Mouse (Mus musculus) small intestine, adult 2 months (tissue): ENCODE measurements around the gene Nos1. TPM values are rescaled to one million over a fixed set of nuclear protein-coding genes. Genes with fewer than 3 reads are reported as not detected.

Source experiments
- H3K27ac ChIP-seq: fragments of 200-500 bp; 2 replicates; pipeline ENCODE4 v1.5.1; 2012; ENCODE audit warnings: low read depth, low read length, control low read depth, inconsistent platforms; ENCODE audit not compliant: insufficient read depth
- H3K27me3 ChIP-seq: fragments of 200-500 bp; 2 replicates; pipeline ENCODE4 v1.6.1; 2012; ENCODE audit warnings: mild to moderate bottlenecking, moderate library complexity, low read length, inconsistent platforms; ENCODE audit not compliant: control insufficient read depth, insufficient read depth
- H3K36me3 ChIP-seq: fragments of 200-500 bp; 2 replicates; pipeline ENCODE4 v1.6.1; 2012; ENCODE audit warnings: mild to moderate bottlenecking, low read length, control low read depth, inconsistent platforms; ENCODE audit not compliant: control insufficient read depth, insufficient read depth
- H3K4me1 ChIP-seq: fragments of 200-500 bp; 2 replicates; pipeline ENCODE4 v1.6.1; 2012; ENCODE audit warnings: low read length, inconsistent platforms, mixed read lengths; ENCODE audit not compliant: control insufficient read depth, insufficient read depth, insufficient read length
- H3K4me3 ChIP-seq: fragments of 200-500 bp; 2 replicates; pipeline ENCODE4 v1.5.1; 2012; ENCODE audit warnings: low read depth, mild to moderate bottlenecking, control low read depth, inconsistent platforms, low read length, moderate library complexity
- CTCF ChIP-seq: fragments of 200-500 bp; IDR thresholded peaks from 2 replicates; pipeline ENCODE4 v1.5.1; 2012; ENCODE audit warnings: low read depth, mild to moderate bottlenecking, control low read depth, inconsistent platforms, low read length, moderate library complexity, mixed read lengths; ENCODE audit not compliant: insufficient replicate concordance, insufficient read length; ENCODE audit errors: extremely low read depth
- POLR2A ChIP-seq: fragments of 200-500 bp; IDR thresholded peaks from 2 replicates; pipeline ENCODE4 v1.6.1; 2012; ENCODE audit warnings: low read depth, mild to moderate bottlenecking, control low read depth, inconsistent platforms, low read length, moderate library complexity
- WGBS: fragments of 180-500 bp; shearing (Covaris S2); methylation state at CpG from one replicate; pipeline ENCODE4 v1.1.7; 2018; 5-methylcytosine and 5-hydroxymethylcytosine counted together
- polyA plus RNA-seq: library from polyadenylated mRNA; depleted of rRNA; stranded (reverse); fragments of >200 nt; gene quantifications from 2 replicates; pipeline ENCODE4 v1.2.3, GENCODE M21; 2012

Nos1 gene
- polyA plus RNA-seq, 1 experiment = 0.65 TPM

DNA sequence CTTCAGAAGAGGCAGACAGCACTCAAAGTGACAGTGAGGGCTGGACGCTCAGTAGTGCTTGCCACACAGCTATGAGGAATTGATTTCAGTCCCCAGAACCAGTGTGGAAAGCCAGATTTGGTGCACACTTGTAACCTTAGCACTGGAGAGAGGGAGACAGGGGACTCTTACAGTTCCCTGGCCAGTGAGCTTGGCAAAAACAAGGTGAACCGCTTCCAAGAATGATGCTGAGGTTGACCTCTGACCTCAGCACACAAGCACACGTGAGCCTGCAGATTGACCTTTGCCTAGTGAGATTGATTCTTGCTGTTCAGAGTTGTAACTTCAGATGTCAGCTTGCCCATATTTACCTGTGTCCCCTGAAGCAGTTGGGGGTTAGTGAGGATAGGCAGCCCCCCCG, 205.5 kb downstream of the Nos1 start:
- no peak overlapping the region for H3K27ac ChIP-seq
- no peaks in the 10 kb centered on the region for H3K27me3 ChIP-seq
- no peak for TF ChIP-seq CTCF
- no peak for TF ChIP-seq POLR2A
- H3K4me1 ChIP-seq = peaks cover 5% of the 10 kb centered on the region
- peaks cover 5% of the 10 kb centered on the region; the same call in 1 of the 2 replicates for H3K36me3 ChIP-seq
- WGBS = 40% methylated on average over 4 of the region's 4 CpGs
- H3K4me3 ChIP-seq = no peak overlapping the region

DNA sequence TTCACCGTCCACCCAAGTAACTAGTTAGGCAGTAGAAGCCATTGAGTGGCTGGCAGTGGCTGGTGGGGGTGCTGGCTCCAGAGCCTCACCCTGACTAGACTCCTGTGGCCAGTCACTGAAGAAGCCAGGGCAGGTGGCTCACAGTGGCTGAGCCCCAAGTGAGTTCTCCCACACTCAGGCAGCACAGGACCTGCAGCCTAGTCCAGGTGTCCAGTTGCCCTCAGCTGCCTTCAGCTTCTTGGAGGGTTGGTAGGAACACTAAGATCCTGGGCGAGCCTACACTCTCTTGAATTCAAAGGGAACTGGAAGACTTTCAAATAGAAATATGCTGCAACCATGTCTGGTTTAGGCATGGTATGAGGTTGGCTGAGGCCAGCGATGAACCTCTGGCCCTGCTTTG, 207.1 kb downstream of the Nos1 start:
- Histone ChIP-seq H3K4me3 (no peak overlapping the region), H3K27me3 (no peaks in the 10 kb centered on the region), H3K36me3 (peaks cover 6% of the 10 kb centered on the region; the same call in 1 of the 2 replicates), H3K27ac (no peak overlapping the region), H3K4me1 (peaks cover 5% of the 10 kb centered on the region)
- TF ChIP-seq POLR2A (no peak), CTCF (no peak)
- 93% methylated on average over 3 of the region's 3 CpGs for WGBS

DNA sequence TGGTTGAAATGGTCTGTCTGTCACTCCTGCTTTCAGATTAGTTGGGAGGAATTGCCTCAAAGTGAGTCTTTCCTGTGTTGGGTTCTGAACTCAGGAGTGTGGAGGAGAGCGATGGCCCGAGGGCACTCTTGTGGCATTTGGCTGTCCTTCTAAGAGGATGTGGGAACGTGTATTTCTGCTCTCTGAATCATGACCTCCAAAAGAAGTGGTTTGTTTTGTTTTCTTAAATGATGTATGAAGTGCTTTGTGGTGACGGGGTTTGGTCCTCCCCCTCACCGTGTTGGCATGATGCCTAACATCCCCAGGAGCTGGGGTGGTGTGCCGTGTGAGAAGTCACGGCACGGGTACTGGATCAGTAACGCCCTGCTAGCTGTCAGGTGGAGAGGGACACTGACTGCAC, 207.5 kb downstream of the Nos1 start:
- Histone ChIP-seq H3K27me3 (no peaks in the 10 kb centered on the region), H3K4me1 (peaks cover 5% of the 10 kb centered on the region), H3K27ac (no peak overlapping the region), H3K36me3 (peaks cover 6% of the 10 kb centered on the region; the same call in 1 of the 2 replicates), H3K4me3 (no peak overlapping the region)
- 87% methylated on average over 9 of the region's 9 CpGs for WGBS
- no peak for TF ChIP-seq POLR2A

DNA sequence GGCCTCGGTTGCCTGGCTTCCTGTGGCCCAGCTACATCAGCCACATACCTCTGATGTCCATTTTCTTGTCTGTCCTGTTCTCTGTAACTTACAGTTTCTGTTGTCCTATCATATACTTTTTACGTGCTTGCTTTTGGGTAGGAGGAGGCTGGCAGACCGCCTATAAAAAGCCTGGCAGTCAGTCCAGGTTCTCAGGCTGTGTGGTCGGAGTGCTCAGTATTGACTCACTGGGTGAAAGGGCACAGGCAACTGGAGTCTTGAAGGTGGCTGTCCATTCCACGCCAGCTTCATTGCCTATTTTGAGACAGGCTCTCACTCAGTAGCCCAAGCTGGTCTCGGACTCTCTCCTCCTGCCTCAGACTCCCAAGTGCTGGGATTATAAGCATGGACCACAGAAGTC, 208.9 kb downstream of the Nos1 start:
- peaks cover 6% of the 10 kb centered on the region; the same call in 1 of the 2 replicates for H3K36me3 ChIP-seq

DNA sequence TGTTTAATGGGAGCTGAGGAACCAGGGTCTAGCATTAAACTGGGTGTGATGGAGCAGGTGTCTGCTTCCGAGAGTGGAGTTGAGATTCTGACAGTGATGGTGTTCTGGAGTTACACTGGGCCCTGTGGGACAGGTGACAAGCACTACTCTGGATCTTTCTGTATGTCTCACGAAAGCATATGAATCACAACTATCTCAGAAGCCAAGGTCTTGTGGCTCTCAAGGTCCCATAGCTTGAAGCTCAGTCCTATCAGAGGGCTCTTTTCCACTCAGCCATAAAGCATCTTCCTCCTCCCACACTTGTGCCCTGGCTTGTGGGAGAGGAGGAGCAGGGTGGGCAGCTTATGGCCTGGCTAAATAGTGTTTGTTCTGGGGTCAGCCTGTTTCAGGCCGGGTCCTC, 210.1 kb downstream of the Nos1 start:
- Histone ChIP-seq H3K27me3 (no peaks in the 10 kb centered on the region), H3K4me3 (no peak overlapping the region), H3K4me1 (peaks cover 9% of the 10 kb centered on the region), H3K27ac (no peak overlapping the region), H3K36me3 (peaks cover 6% of the 10 kb centered on the region; the same call in 1 of the 2 replicates)
- no peak for TF ChIP-seq POLR2A
- no peak for TF ChIP-seq CTCF
- WGBS = 66% methylated on average over 3 of the region's 3 CpGs

More for the DNA sequence above, 208.9 kb downstream of the Nos1 start:
- Histone ChIP-seq H3K4me3 (no peak overlapping the region), H3K27ac (no peak overlapping the region), H3K4me1 (peaks cover 5% of the 10 kb centered on the region), H3K27me3 (no peaks in the 10 kb centered on the region)
- TF ChIP-seq CTCF (no peak), POLR2A (no peak)
- 55% methylated on average over 6 of the region's 6 CpGs for WGBS

DNA sequence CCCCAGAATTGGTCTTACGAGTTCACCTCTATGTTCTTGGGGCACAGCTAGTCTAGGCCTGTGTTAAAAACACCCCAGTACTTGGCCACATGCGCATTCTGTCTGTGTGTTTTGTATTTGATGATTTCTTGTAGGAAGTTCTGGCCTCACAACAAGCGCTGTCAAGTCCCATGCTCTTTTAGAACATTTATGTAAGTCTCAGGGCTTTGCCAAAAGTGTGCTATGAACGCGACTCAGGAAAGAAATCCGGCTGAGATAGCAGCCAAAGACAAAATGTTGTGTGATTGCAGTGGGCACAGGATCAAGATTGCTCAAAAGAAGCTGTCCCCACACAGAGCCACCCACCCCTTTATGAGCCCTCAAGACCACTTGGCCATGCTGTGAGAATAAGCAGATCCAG, 212.7 kb downstream of the Nos1 start:
- H3K4me1 ChIP-seq = peaks cover 17% of the 10 kb centered on the region
- no peak for TF ChIP-seq CTCF
- TF ChIP-seq POLR2A = no peak
- no peaks in the 10 kb centered on the region for H3K27me3 ChIP-seq
- H3K27ac ChIP-seq = no peak overlapping the region
- no peak overlapping the region for H3K4me3 ChIP-seq
- WGBS = 89% methylated on average over 6 of the region's 6 CpGs
- H3K36me3 ChIP-seq = peaks cover 7% of the 10 kb centered on the region; the same call in 1 of the 2 replicates

DNA sequence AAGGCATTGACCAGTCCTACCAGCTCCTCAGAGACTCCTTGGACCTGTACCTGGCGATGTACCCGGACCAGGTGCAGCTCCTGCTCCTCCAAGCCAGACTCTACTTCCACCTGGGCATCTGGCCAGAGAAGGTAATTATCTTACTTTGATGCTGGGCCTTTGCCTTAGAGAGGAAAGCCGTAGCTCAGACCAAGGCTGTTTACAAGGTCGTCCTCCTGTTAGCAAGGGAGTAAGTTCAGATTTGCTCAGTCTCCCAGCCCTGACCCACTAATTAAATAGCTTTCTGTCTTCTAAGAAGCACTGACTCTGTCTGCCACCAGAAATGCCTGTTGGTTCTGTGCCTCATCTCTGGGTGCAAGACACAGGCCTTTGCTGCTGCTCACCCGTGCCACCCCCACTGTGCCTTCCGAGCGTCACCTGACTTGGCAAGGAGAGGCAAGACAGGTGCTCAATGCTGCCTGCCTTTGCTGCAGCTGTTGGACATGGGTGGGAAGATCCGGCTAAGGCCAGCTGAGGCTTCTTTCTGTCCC, 214.6 kb downstream of the Nos1 start:
- Histone ChIP-seq H3K4me3 (no peak overlapping the region), H3K36me3 (peaks cover 7% of the 10 kb centered on the region; the same call in 1 of the 2 replicates), H3K27ac (peak overlapping the region; percentile 7), H3K4me1 (peaks cover 16% of the 10 kb centered on the region), H3K27me3 (no peaks in the 10 kb centered on the region)
- TF ChIP-seq CTCF (no peak), POLR2A (no peak)
- 35% methylated on average over 8 of the region's 8 CpGs for WGBS

DNA sequence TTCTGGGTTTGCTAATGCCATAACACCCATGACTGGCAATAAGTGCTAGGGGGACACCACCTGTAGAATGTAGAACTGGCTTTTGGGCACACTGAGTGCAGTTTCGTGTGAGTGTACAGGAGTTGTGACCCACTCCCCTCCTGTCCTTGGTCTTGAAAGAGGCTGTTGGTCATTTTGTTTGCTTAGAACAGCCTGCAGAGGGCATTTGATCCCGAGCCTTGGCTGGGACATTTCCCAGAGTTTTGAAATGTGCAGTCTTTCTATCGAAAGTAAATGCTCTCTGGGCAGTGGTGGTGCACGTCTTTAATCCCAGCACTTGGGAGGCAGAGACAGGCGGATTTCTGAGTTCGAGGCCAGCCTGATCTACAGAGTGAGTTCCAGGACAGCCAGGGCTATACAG, 215.1 kb downstream of the Nos1 start:
- TF ChIP-seq POLR2A (no peak), CTCF (no peak)
- Histone ChIP-seq H3K36me3 (peaks cover 7% of the 10 kb centered on the region; the same call in 1 of the 2 replicates), H3K27me3 (no peaks in the 10 kb centered on the region), H3K4me1 (peaks cover 12% of the 10 kb centered on the region), H3K4me3 (no peak overlapping the region), H3K27ac (peak overlapping the region; percentile 7)
- WGBS = 64% methylated on average over 6 of the region's 6 CpGs
